ENCODE assay signal across 11 mouse cellular contexts in genomic region chr14:30586780-30587461, GRCm38 (mm10). TPM values are rescaled to one million over a fixed set of nuclear protein-coding genes. Genes with fewer than 3 reads are reported as not detected.
DNase-seq lines count a peak whose midpoint lies in the region; ATAC-seq lines count a peak whose summit lies in the region.
"Had no signal": no experiment of that assay in that cellular context is flagged by ENCODE, and none has a peak within 500 bp of the region (broad histone marks: within the 10 kb centered on the region; RNA-seq: fewer than 3 reads in every experiment).

No protein-coding gene starts in this region.

- peak overlapping the region; percentile 26 for H3K27ac ChIP-seq in heart, embryonic 13.5 days (replicated peaks)
- peak overlapping the region; percentile 49; the same call in 1 of the 2 replicates for H3K27ac ChIP-seq in midbrain, embryonic 10.5 days (replicated peaks)
- H3K27ac ChIP-seq in midbrain, embryonic 11.5 days (ENCODE audit: low read depth, low read length), result no peak overlapping the region
- H3K27ac ChIP-seq in hindbrain, embryonic 14.5 days, result peak overlapping the region; percentile 41; the same call in 1 of the 2 replicates
- peak overlapping the region; percentile 14; the same call in 1 of the 2 replicates for H3K27ac ChIP-seq in stomach, embryonic 16.5 days (ENCODE audit: low read length)
- H3K27ac ChIP-seq: heart, embryonic 10.5 days had no signal

- peaks cover 42% of the 10 kb centered on the region for H3K4me1 ChIP-seq in heart, embryonic 13.5 days
- peaks cover 29% of the 10 kb centered on the region for H3K4me1 ChIP-seq in midbrain, embryonic 10.5 days
- peaks cover 8% of the 10 kb centered on the region; the same call in 1 of the 2 replicates for H3K4me1 ChIP-seq in midbrain, embryonic 11.5 days (ENCODE audit: control insufficient read depth, insufficient read depth, low read length)
- H3K4me1 ChIP-seq in hindbrain, embryonic 14.5 days (replicated peaks; ENCODE audit: control insufficient read depth, insufficient read depth, low read length), result peaks cover 11% of the 10 kb centered on the region
- H3K4me1 ChIP-seq in stomach, embryonic 16.5 days (ENCODE audit: control insufficient read depth, insufficient read depth, low read length), result peaks cover 14% of the 10 kb centered on the region

- no peaks in the 10 kb centered on the region for H3K36me3 ChIP-seq in heart, embryonic 13.5 days
- no peaks in the 10 kb centered on the region for H3K36me3 ChIP-seq in midbrain, embryonic 10.5 days
- no peaks in the 10 kb centered on the region for H3K36me3 ChIP-seq in midbrain, embryonic 11.5 days (ENCODE audit: control insufficient read depth, insufficient read depth, low read length)
- H3K36me3 ChIP-seq in hindbrain, embryonic 14.5 days (replicated peaks; ENCODE audit: control insufficient read depth, insufficient read depth), result no peaks in the 10 kb centered on the region
- H3K36me3 ChIP-seq in stomach, embryonic 16.5 days (ENCODE audit: control insufficient read depth, insufficient read depth, low read length), result no peaks in the 10 kb centered on the region
- H3K36me3 ChIP-seq: heart, embryonic 10.5 days had no signal

- WGBS in heart, embryonic 13.5 days, result 34% methylated on average over 7 of the region's 7 CpGs
- WGBS in midbrain, embryonic 10.5 days, result 73% methylated on average over 7 of the region's 7 CpGs
- 73% methylated on average over 7 of the region's 7 CpGs for WGBS in midbrain, embryonic 11.5 days
- WGBS in hindbrain, embryonic 14.5 days, result 44% methylated on average over 7 of the region's 7 CpGs
- 30% methylated on average over 7 of the region's 7 CpGs for WGBS in stomach, embryonic 16.5 days

- ATAC-seq in heart, embryonic 13.5 days (ENCODE audit: extremely low read depth, insufficient number of reproducible peaks, low FRiP score, low TSS enrichment), result no peak
- no peak for ATAC-seq in midbrain, embryonic 11.5 days (ENCODE audit: low FRiP score)
- peak; percentile 68; the same call in 1 of the 2 replicates for ATAC-seq in hindbrain, embryonic 14.5 days (ENCODE audit: low FRiP score)
- peak; percentile 27 for ATAC-seq in stomach, embryonic 16.5 days (ENCODE audit: insufficient read depth, low FRiP score)

- H3K9ac ChIP-seq in heart, embryonic 13.5 days, result no peak overlapping the region
- no peak overlapping the region for H3K9ac ChIP-seq in midbrain, embryonic 11.5 days (ENCODE audit: low read length)
- H3K9ac ChIP-seq in hindbrain, embryonic 14.5 days, result no peak overlapping the region
- H3K9ac ChIP-seq in stomach, embryonic 16.5 days (ENCODE audit: low read length), result 0 out of 2 replicates have a peak overlapping the region, but pooled peaks have one; percentile 28

- no peaks in the 10 kb centered on the region for H3K27me3 ChIP-seq in heart, embryonic 13.5 days (replicated peaks)
- no peaks in the 10 kb centered on the region for H3K27me3 ChIP-seq in midbrain, embryonic 10.5 days (ENCODE audit: low read depth, poor library complexity, severe bottlenecking)
- no peaks in the 10 kb centered on the region for H3K27me3 ChIP-seq in midbrain, embryonic 11.5 days (ENCODE audit: control insufficient read depth, insufficient read depth, low read length)
- no peaks in the 10 kb centered on the region for H3K27me3 ChIP-seq in hindbrain, embryonic 14.5 days (ENCODE audit: control insufficient read depth, insufficient read depth, low read length)
- no peaks in the 10 kb centered on the region for H3K27me3 ChIP-seq in stomach, embryonic 16.5 days (ENCODE audit: control insufficient read depth, insufficient read depth, low read length)

- intact Hi-C loops in heart, postnatal 25 days (cut with DNase I), result no loop called here

- H3K4me3 ChIP-seq in heart, embryonic 13.5 days, result no peak overlapping the region
- H3K4me3 ChIP-seq in midbrain, embryonic 10.5 days, result no peak overlapping the region
- H3K4me3 ChIP-seq in midbrain, embryonic 11.5 days (ENCODE audit: low read depth, low read length), result no peak overlapping the region
- no peak overlapping the region for H3K4me3 ChIP-seq in hindbrain, embryonic 14.5 days (replicated peaks; ENCODE audit: low read length)
- H3K4me3 ChIP-seq in stomach, embryonic 16.5 days (replicated peaks; ENCODE audit: low read length), result no peak overlapping the region
- H3K4me3 ChIP-seq: heart, embryonic 10.5 days had no signal

- no peak for DNase-seq in heart, postnatal 25 days (ENCODE audit: low spot score)
- no peak for DNase-seq in midbrain, embryonic 10.5 days (ENCODE audit: low spot score)
- DNase-seq in midbrain, embryonic 11.5 days (ENCODE audit: low spot score, missing footprints), result no peak
- peak; percentile 59 for DNase-seq in hindbrain, embryonic 14.5 days (ENCODE audit: low spot score)
- DNase-seq in layer of hippocampus, adult 8-10 months (ENCODE audit: low spot score in 2 of 2), result no peak
- no peak for DNase-seq in layer of hippocampus, adult 11-12 months (ENCODE audit: low spot score)
- DNase-seq: adrenal gland, adult 2 months; embryo, embryonic 11 days had no signal

- H3K9me3 ChIP-seq in heart, embryonic 13.5 days, result no peaks in the 10 kb centered on the region
- no peaks in the 10 kb centered on the region for H3K9me3 ChIP-seq in midbrain, embryonic 10.5 days (replicated peaks)
- H3K9me3 ChIP-seq in midbrain, embryonic 11.5 days (ENCODE audit: control insufficient read depth, low read length), result no peaks in the 10 kb centered on the region
- H3K9me3 ChIP-seq in hindbrain, embryonic 14.5 days (ENCODE audit: control insufficient read depth, low read length), result no peaks in the 10 kb centered on the region
- no peaks in the 10 kb centered on the region for H3K9me3 ChIP-seq in stomach, embryonic 16.5 days (replicated peaks; ENCODE audit: control insufficient read depth, low read length)
- H3K9me3 ChIP-seq: heart, embryonic 10.5 days had no signal

- no peak overlapping the region for H3K4me2 ChIP-seq in heart, embryonic 13.5 days
- H3K4me2 ChIP-seq in midbrain, embryonic 11.5 days, result no peak overlapping the region
- no peak overlapping the region for H3K4me2 ChIP-seq in hindbrain, embryonic 14.5 days (replicated peaks)
- H3K4me2 ChIP-seq in stomach, embryonic 16.5 days (ENCODE audit: low read depth, low read length), result no peak overlapping the region

RNA-seq across cellular contexts. Expression of gene Tkt, which starts 38.8 kb away (rescaled TPM):
- polyA plus RNA-seq in heart, embryonic 13.5 days (2015; fragmentation: Nextera tagmentation; extraction: Ambion mirVana), result 86.2 and 96.6 TPM in 2 replicates
- 10 to 100 TPM; 34.5 to 39.8 TPM for total RNA-seq in heart, postnatal 25 days (2021)
- 312 and 334 TPM in 2 replicates for polyA plus RNA-seq in midbrain, embryonic 10.5 days (2016; fragmentation: Nextera tagmentation; extraction: Ambion mirVana)
- 135 and 154 TPM in 2 replicates for polyA plus RNA-seq in midbrain, embryonic 11.5 days (2014; fragmentation: Nextera tagmentation; extraction: Ambion mirVana)
- 110 and 144 TPM in 2 replicates for polyA plus RNA-seq in hindbrain, embryonic 14.5 days (2014; fragmentation: Nextera tagmentation; extraction: Ambion mirVana)
- 292 and 307 TPM in 2 replicates for polyA plus RNA-seq in stomach, embryonic 16.5 days (2015; fragmentation: Nextera tagmentation; extraction: Ambion mirVana)
- total RNA-seq in layer of hippocampus, adult 8-10 months (2022), result 100 to 1,000 TPM; 171 to 205 (median 194) TPM

RNA-seq across cellular contexts. Expression of gene Prkcd, which starts 39.1 kb away (rescaled TPM):
- polyA plus RNA-seq in heart, embryonic 13.5 days (2015; fragmentation: Nextera tagmentation; extraction: Ambion mirVana), result 36.7 and 40.9 TPM in 2 replicates
- 10 to 100 TPM; 11.4 to 13.4 TPM for total RNA-seq in heart, postnatal 25 days (2021)
- polyA plus RNA-seq in midbrain, embryonic 10.5 days (2016; fragmentation: Nextera tagmentation; extraction: Ambion mirVana), result 20.8 and 23.2 TPM in 2 replicates
- polyA plus RNA-seq in midbrain, embryonic 11.5 days (2014; fragmentation: Nextera tagmentation; extraction: Ambion mirVana), result 17.6 and 20.1 TPM in 2 replicates
- 19.4 and 21.1 TPM in 2 replicates for polyA plus RNA-seq in hindbrain, embryonic 14.5 days (2014; fragmentation: Nextera tagmentation; extraction: Ambion mirVana)
- 54.8 and 56.5 TPM in 2 replicates for polyA plus RNA-seq in stomach, embryonic 16.5 days (2015; fragmentation: Nextera tagmentation; extraction: Ambion mirVana)
- 10 to 100 TPM; 31.3 to 44.6 (median 34.3) TPM for total RNA-seq in layer of hippocampus, adult 8-10 months (2022)

Comparison
In these comparisons a context has a peak if more than half of its experiments do, and no peak if none do; other contexts are left out.
1. ATAC-seq: peak in hindbrain, embryonic 14.5 days (single experiment) and stomach, embryonic 16.5 days (single experiment); none in heart, embryonic 13.5 days (single experiment) and midbrain, embryonic 11.5 days (single experiment).